Mouse (Mus musculus) cortical plate, adult 2 months (tissue): Measurements from ENCODE around the gene Gm9857. TPM values are rescaled to one million over a fixed set of nuclear protein-coding genes. Genes with fewer than 3 reads are reported as not detected.

Experiments used
- H3K27ac ChIP-seq: fragments of 200-500 bp; 2 replicates; pipeline ENCODE4 v1.5.1; 2012; ENCODE audit warnings: low read length, control low read depth, inconsistent platforms; ENCODE audit not compliant: insufficient read depth
- H3K4me1 ChIP-seq: fragments of 200-500 bp; 2 replicates; pipeline ENCODE4 v1.6.1; 2011; ENCODE audit warnings: low read length; ENCODE audit not compliant: control insufficient read depth, insufficient read depth
- H3K4me3 ChIP-seq: fragments of 200-500 bp; 2 replicates; pipeline ENCODE4 v1.5.1; 2011; ENCODE audit warnings: mild to moderate bottlenecking, low read length, control low read depth; ENCODE audit not compliant: insufficient read depth
- CTCF ChIP-seq: fragments of 200-500 bp; IDR thresholded peaks from 2 replicates; pipeline ENCODE4 v1.5.1; 2011; ENCODE audit warnings: mild to moderate bottlenecking, control low read depth, low read length; ENCODE audit not compliant: insufficient read depth; ENCODE audit errors: extremely low read depth
- POLR2A ChIP-seq: fragments of 200-500 bp; IDR thresholded peaks from 2 replicates; pipeline ENCODE4 v1.6.1; 2011; ENCODE audit warnings: mild to moderate bottlenecking, low read length, control low read depth; ENCODE audit not compliant: insufficient read depth; ENCODE audit errors: extremely low read depth
- polyA plus RNA-seq: library from polyadenylated mRNA; depleted of rRNA; stranded (reverse); fragments of >200 nt; gene quantifications from 2 replicates; pipeline ENCODE4 v1.2.3, GENCODE M21; 2012; rRNA removed

The Gm9857 gene
- not detected in 2 replicates for polyA plus RNA-seq

GRCm38 (mm10) chr3:108940001-108940633 is at the start of gene Gm9857:
Gene Gm9857 (minus strand): TSS chr3:108940445.
- peak within 1 kb of the TSS; percentile 18 for H3K4me3 ChIP-seq
- no peak for TF ChIP-seq POLR2A
- TF ChIP-seq CTCF: no peak
- H3K27ac ChIP-seq: no peak within 1 kb of the TSS
- H3K4me1 ChIP-seq: no peaks in the 10 kb centered on the region

GRCm38 (mm10) chr3:108987009-108987659 is 46.9 kb upstream of the Gm9857 start:
- Histone ChIP-seq H3K27ac (0 out of 2 replicates have a peak overlapping the region, but pooled peaks have one; percentile 19), H3K4me1 (0 out of 2 replicates have a peak, but pooled peaks cover 2% of the 10 kb centered on the region), H3K4me3 (no peak overlapping the region)
- TF ChIP-seq CTCF: no peak
- TF ChIP-seq POLR2A: no peak

DNA sequence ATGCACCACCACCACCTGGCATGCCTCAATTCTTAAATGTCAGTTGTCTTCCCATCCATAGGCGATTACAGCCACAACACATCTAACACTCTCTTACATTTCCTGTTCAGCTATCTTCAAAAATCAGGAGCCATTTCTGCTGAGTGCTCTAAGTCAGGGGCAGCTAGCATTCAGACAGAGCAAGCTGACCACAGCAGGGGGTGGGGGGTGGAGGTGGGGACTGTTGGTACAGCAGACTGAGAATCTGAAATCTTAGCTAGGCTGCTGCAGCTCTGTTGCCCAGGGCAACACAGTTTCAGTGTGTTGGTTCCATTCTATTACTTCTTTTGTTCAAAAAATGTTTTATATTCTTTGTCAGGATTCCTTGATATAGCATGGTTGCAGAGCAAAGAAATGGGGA is 46.3 kb upstream of the Gm9857 start:
- no peak overlapping the region for H3K27ac ChIP-seq
- H3K4me1 ChIP-seq: 0 out of 2 replicates have a peak, but pooled peaks cover 2% of the 10 kb centered on the region
- no peak overlapping the region for H3K4me3 ChIP-seq
- TF ChIP-seq POLR2A (no peak), CTCF (no peak)

GRCm38 (mm10) chr3:108983989-108984388 is 43.7 kb upstream of the Gm9857 start:
- TF ChIP-seq CTCF (no peak), POLR2A (no peak)
- H3K4me3 ChIP-seq: no peak overlapping the region
- no peak overlapping the region for H3K27ac ChIP-seq
- H3K4me1 ChIP-seq: 0 out of 2 replicates have a peak, but pooled peaks cover 2% of the 10 kb centered on the region

- TF ChIP-seq POLR2A: no peak
- TF ChIP-seq CTCF: no peak
- Histone ChIP-seq H3K4me1 (0 out of 2 replicates have a peak, but pooled peaks cover under 1% of the 10 kb centered on the region), H3K4me3 (no peak overlapping the region), H3K27ac (no peak overlapping the region)
Observed at GRCm38 (mm10) chr3:108981946-108982345, 41.7 kb upstream of the Gm9857 start.

GRCm38 (mm10) chr3:108977340-108978030 is 37.2 kb upstream of the Gm9857 start:
- TF ChIP-seq CTCF (peak; percentile 41), POLR2A (no peak)
- no peak overlapping the region for H3K27ac ChIP-seq
- no peaks in the 10 kb centered on the region for H3K4me1 ChIP-seq
- H3K4me3 ChIP-seq: no peak overlapping the region

DNA sequence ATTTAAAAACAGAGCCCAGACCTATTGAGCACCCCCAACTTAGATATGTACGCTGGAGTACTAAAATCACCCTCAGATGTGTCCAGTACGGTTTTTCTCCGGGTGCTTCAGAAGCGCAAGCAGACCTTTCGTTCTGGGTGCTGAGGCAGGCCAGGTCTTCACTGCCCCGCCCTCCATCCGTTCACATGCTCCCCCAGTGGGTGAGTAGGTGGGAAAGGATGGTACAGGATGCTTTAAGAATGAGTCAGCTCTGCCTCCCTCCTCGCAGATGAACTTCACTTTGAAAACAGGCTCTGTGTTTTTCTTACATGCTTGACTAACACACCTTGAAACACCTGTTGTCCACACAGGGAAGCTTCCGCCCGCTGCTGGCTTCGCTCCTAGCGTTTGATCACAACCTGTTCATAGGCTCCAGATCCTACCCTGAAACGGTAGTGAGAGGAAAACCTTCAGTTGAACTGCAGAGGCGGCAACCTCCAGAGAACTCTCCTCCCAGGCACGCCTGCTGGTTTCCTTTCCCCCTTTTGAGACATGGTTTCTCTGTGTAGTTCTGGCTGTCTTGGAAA is 34.8 kb upstream of the Gm9857 start:
- H3K4me1 ChIP-seq: no peaks in the 10 kb centered on the region
- no peak overlapping the region for H3K4me3 ChIP-seq
- H3K27ac ChIP-seq: no peak overlapping the region
- TF ChIP-seq POLR2A (no peak), CTCF (no peak)

GRCm38 (mm10) chr3:108973980-108974660 is 33.9 kb upstream of the Gm9857 start:
- Histone ChIP-seq H3K4me1 (no peaks in the 10 kb centered on the region), H3K27ac (no peak overlapping the region), H3K4me3 (no peak overlapping the region)
- no peak for TF ChIP-seq POLR2A
- no peak for TF ChIP-seq CTCF

DNA sequence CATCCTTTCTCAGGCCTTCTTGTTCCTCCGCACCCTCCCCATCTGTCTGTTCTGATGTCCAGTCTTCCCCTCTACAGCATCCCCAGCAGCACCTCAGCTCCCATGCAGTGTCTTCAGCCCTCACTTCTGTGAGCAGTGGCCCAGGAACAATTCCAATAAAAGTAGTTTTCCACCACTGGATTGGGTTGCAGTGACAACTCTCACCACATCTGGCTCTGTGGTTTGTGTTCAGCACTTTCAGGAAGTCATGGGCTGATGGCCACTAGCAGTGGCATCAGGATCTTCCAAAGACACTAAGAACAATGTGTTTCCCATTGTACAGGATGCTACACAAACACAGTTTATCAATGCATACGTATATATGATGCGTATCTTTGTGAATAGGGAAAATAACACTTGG is 25.8 kb upstream of the Gm9857 start:
- Histone ChIP-seq H3K4me1 (peaks cover 7% of the 10 kb centered on the region), H3K27ac (no peak overlapping the region), H3K4me3 (no peak overlapping the region)
- TF ChIP-seq CTCF (no peak), POLR2A (no peak)
